Mouse (Mus musculus) embryonic facial prominence, embryonic 12.5 days (tissue): Measurements from ENCODE around the gene Afg1l. TPM values are rescaled to one million over a fixed set of nuclear protein-coding genes. Genes with fewer than 3 reads are reported as not detected.
A peak's percentile ranks its signal among the peaks of the same experiment; 100 is the strongest.

Experiments used
- ATAC-seq: fragments of 200-750 bp; cut with Nextera tagmentation; 2 replicates; pipeline ENCODE4 v1.8.0; 2017; ENCODE audit not compliant: insufficient number of reproducible peaks, insufficient read depth, low FRiP score, low TSS enrichment
- H3K27ac ChIP-seq: fragments of 300-500 bp; sonication (generic); 2 replicates; pipeline ENCODE4 v1.5.1; 2016; ENCODE audit warnings: mild to moderate bottlenecking
- H3K27me3 ChIP-seq: fragments of 300-500 bp; sonication (generic); 2 replicates; pipeline ENCODE4 v1.6.1; 2016; ENCODE audit warnings: mild to moderate bottlenecking, moderate library complexity
- H3K36me3 ChIP-seq: fragments of 300-500 bp; sonication (generic); 2 replicates; pipeline ENCODE4 v1.6.1; 2016; ENCODE audit warnings: mild to moderate bottlenecking
- H3K4me1 ChIP-seq: fragments of 300-500 bp; sonication (generic); 2 replicates; pipeline ENCODE4 v1.6.1; 2016
- H3K4me2 ChIP-seq: fragments of 300-500 bp; sonication (generic); replicated peaks from 2 replicates; pipeline ENCODE4 v1.6.1; 2016; ENCODE audit warnings: mild to moderate bottlenecking, moderate library complexity
- H3K4me3 ChIP-seq: fragments of 300-500 bp; sonication (generic); 2 replicates; pipeline ENCODE4 v1.5.1; 2016; ENCODE audit warnings: mild to moderate bottlenecking
- H3K9ac ChIP-seq: fragments of 300-500 bp; sonication (generic); 2 replicates; pipeline ENCODE4 v1.6.1; 2016; ENCODE audit warnings: mild to moderate bottlenecking, moderate library complexity
- H3K9me3 ChIP-seq: fragments of 300-500 bp; sonication (generic); 2 replicates; pipeline ENCODE4 v1.6.1; 2016; ENCODE audit warnings: mild to moderate bottlenecking, moderate library complexity
- WGBS: fragments of 180-500 bp; shearing (Covaris S2); methylation state at CpG from one replicate; pipeline ENCODE4 v1.1.7; 2016; 5-methylcytosine and 5-hydroxymethylcytosine counted together
- polyA plus RNA-seq: library from polyadenylated mRNA; unstranded; fragments of >200 nt; fragmentation: Nextera tagmentation; extraction: Ambion mirVana; gene quantifications from 2 replicates; pipeline ENCODE4 v1.2.1, GENCODE M21; 2016

The Afg1l gene
- polyA plus RNA-seq, 1 experiment from 2014 or later = 5.6 TPM

- H3K4me2 ChIP-seq = peak overlapping the region; percentile 98
- peak overlapping the region; percentile 95 for H3K27ac ChIP-seq
- WGBS = under 1% methylated on average over 78 of the region's 78 CpGs
- peak; percentile 91 for ATAC-seq
- H3K4me3 ChIP-seq = peak overlapping the region; percentile 82
- H3K27me3 ChIP-seq = 0 out of 2 replicates have a peak, but pooled peaks cover 5% of the 10 kb centered on the region
- H3K4me1 ChIP-seq = peaks cover 19% of the 10 kb centered on the region
- no peaks in the 10 kb centered on the region for H3K9me3 ChIP-seq
- no peaks in the 10 kb centered on the region for H3K36me3 ChIP-seq
- H3K9ac ChIP-seq = peak overlapping the region; percentile 81
Observed at GRCm38 (mm10) chr10:42277476-42278306, 200.7 kb downstream of the Afg1l start.

DNA sequence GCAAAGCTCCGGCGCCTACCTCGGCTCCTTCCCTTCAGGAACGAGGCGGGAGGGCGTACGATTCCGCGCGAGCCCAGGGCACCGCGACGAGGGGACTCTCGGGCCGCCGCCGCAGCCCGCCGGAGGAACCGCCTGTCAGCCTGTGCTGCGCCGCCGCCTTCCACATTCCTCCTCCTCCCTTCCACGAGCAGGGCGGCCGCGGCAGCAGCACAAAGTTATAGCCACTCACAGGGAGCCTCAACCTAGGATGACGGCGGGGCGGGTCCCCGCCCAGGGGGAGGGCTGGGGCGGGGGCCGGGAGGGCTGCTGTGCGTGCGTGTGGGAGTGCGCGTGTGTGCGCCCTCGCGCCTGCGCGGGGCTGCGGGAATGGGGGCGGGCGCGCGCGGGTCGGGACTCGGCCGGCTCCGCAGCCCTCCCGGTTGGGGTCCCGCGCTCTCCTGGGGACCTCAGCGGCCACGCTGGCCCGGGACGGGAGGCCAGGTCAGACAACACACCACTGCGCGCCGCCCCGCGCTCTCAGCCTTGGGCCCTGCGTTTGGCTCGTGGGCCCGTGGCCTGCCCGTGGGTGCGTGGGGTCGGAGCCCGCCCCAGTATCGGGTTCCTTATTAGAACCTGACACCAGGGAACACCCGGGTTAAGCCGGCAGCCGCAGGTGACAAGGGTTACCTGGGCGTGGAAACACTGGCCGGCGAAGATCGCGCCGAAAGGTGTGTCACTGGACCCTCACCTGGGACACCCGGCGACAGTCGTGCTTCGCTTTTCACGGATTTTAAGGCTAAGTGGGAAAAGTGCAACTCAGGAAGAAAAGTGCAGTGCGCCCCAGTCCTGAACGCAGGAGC lies 201.6 kb downstream of the Afg1l start, which contains the start of gene Foxo3:
Gene Foxo3 (minus strand): TSS at position 249 of the 839 bp plus-strand sequence.
- peaks cover 25% of the 10 kb centered on the region for H3K4me1 ChIP-seq
- 0 out of 2 replicates have a peak, but pooled peaks cover 5% of the 10 kb centered on the region for H3K27me3 ChIP-seq
- peak within 1 kb of the TSS; percentile 81 for H3K9ac ChIP-seq
- peak within 1 kb of the TSS; percentile 82 for H3K4me3 ChIP-seq
- ATAC-seq = peak; percentile 79
- H3K27ac ChIP-seq = peak within 1 kb of the TSS; percentile 95
- under 1% methylated on average over 80 of the region's 88 CpGs for WGBS
- no peaks in the 10 kb centered on the region for H3K9me3 ChIP-seq
- peak within 1 kb of the TSS; percentile 98 for H3K4me2 ChIP-seq
- 0 out of 2 replicates have a peak, but pooled peaks cover 4% of the 10 kb centered on the region for H3K36me3 ChIP-seq

DNA sequence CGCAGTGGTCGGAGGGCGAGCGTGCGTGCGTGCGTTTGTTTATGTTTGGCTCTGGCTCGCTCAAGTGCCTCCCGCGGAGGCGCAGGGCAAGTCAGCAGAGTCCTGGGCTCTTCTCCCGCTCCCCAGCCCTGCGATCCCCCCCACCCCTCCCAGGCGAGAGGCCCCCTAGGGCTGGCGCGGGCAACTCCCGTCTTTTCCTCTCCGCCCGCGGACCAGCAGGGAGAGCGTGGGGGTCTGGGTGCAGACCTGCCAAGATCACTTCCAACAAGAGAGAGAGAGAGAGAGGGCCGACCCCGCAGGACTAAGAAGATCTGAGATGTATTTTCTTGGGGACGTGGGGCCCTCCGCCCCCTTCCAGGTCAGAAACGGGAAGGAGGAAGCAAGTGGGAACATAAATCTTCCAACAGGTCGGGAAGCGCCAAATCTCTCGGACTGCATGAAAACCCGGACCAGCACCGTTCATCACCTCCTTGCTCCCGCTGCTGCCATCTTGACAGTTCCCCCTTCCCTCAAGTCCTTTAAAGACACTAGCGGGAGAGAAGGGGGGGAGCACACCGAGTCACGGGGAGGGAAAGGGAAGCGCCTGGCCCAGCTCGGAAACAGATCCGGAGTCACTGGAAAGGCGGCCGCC lies 202.4 kb downstream of the Afg1l start:
- ATAC-seq = no peak
- H3K27ac ChIP-seq = peak overlapping the region; percentile 95
- H3K9ac ChIP-seq = peak overlapping the region; percentile 81
- under 1% methylated on average over 40 of the region's 40 CpGs for WGBS
- H3K36me3 ChIP-seq = 0 out of 2 replicates have a peak, but pooled peaks cover 4% of the 10 kb centered on the region
- H3K4me1 ChIP-seq = peaks cover 30% of the 10 kb centered on the region
- peak overlapping the region; percentile 98 for H3K4me2 ChIP-seq
- no peaks in the 10 kb centered on the region for H3K9me3 ChIP-seq
- H3K4me3 ChIP-seq = peak overlapping the region; percentile 82
- 0 out of 2 replicates have a peak, but pooled peaks cover 5% of the 10 kb centered on the region for H3K27me3 ChIP-seq

GRCm38 (mm10) chr10:42275401-42275870 lies 202.9 kb downstream of the Afg1l start:
- H3K27me3 ChIP-seq = 0 out of 2 replicates have a peak, but pooled peaks cover 5% of the 10 kb centered on the region
- peak overlapping the region; percentile 98 for H3K4me2 ChIP-seq
- peak overlapping the region; percentile 95 for H3K27ac ChIP-seq
- H3K9ac ChIP-seq = peak overlapping the region; percentile 81
- peaks cover 30% of the 10 kb centered on the region for H3K4me1 ChIP-seq
- H3K36me3 ChIP-seq = 0 out of 2 replicates have a peak, but pooled peaks cover 4% of the 10 kb centered on the region
- no peaks in the 10 kb centered on the region for H3K9me3 ChIP-seq
- peak overlapping the region; percentile 82 for H3K4me3 ChIP-seq
- no peak for ATAC-seq
- WGBS = under 1% methylated on average over 45 of the region's 54 CpGs

GRCm38 (mm10) chr10:42274712-42275400 lies 203.5 kb downstream of the Afg1l start:
- H3K9ac ChIP-seq = peak overlapping the region; percentile 81
- peak overlapping the region; percentile 82 for H3K4me3 ChIP-seq
- 0 out of 2 replicates have a peak, but pooled peaks cover 4% of the 10 kb centered on the region for H3K36me3 ChIP-seq
- H3K27ac ChIP-seq = peak overlapping the region; percentile 95
- H3K27me3 ChIP-seq = 0 out of 2 replicates have a peak, but pooled peaks cover 5% of the 10 kb centered on the region
- H3K9me3 ChIP-seq = no peaks in the 10 kb centered on the region
- WGBS = under 1% methylated on average over 65 of the region's 65 CpGs
- ATAC-seq = no peak
- peaks cover 31% of the 10 kb centered on the region for H3K4me1 ChIP-seq
- H3K4me2 ChIP-seq = peak overlapping the region; percentile 98

- Histone ChIP-seq H3K9me3 (no peaks in the 10 kb centered on the region), H3K4me3 (peak overlapping the region; percentile 82), H3K36me3 (peaks cover 8% of the 10 kb centered on the region; the same call in 1 of the 2 replicates), H3K27ac (no peak overlapping the region), H3K27me3 (0 out of 2 replicates have a peak, but pooled peaks cover 5% of the 10 kb centered on the region), H3K4me2 (peak overlapping the region; percentile 98), H3K4me1 (peaks cover 40% of the 10 kb centered on the region), H3K9ac (peak overlapping the region; percentile 81)
- WGBS = 8% methylated on average over 21 of the region's 21 CpGs
- no peak for ATAC-seq
Observed at GRCm38 (mm10) chr10:42273760-42274691, 204.3 kb downstream of the Afg1l start.

GRCm38 (mm10) chr10:42273403-42273759 lies 205.0 kb downstream of the Afg1l start:
- WGBS = 67% methylated on average over 6 of the region's 6 CpGs
- Histone ChIP-seq H3K27me3 (0 out of 2 replicates have a peak, but pooled peaks cover 5% of the 10 kb centered on the region), H3K27ac (no peak overlapping the region), H3K9ac (no peak overlapping the region), H3K4me3 (peak overlapping the region; percentile 82), H3K4me2 (peak overlapping the region; percentile 98), H3K9me3 (no peaks in the 10 kb centered on the region), H3K36me3 (peaks cover 11% of the 10 kb centered on the region; the same call in 1 of the 2 replicates), H3K4me1 (peaks cover 44% of the 10 kb centered on the region)
- ATAC-seq = no peak

DNA sequence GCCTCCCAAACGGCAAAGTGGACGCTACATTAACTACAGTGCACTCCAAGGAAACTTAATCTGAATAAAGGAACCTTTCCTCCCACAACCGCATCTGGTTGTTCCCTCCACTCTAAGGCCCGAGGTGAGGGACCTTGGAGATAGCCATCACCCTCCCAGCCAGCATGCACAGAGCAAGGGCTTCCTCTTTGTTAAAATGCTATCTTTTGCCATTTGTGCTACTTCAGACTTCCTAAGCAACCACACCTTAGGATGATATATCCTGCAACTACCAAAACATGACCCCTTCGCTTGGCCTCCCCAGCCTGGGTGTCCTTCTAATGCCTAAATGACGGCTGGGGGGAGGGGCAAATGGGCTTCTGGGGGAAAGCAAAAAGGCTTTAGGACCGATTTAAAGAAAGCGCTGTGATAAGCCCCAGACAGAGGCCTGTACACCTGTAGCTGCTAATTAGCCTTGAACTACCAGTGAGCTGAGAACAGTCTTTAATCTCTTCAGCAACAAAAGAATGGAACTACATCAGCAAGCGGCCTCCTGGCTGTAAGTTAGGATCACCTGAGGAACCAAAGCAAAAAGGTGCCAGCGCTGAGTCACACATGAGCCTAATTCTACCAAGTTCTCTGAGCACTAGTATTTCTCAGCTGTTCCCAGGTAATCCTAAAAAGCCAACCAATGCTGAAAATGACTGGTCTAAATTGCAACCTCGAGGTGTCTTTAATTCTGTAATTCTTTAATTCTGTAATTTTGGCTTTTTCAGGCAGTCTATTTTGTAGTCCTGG lies 206.7 kb downstream of the Afg1l start:
- H3K4me2 ChIP-seq = peak overlapping the region; percentile 9; the same call in 1 of the 2 replicates
- H3K9ac ChIP-seq = no peak overlapping the region
- 0 out of 2 replicates have a peak, but pooled peaks cover 5% of the 10 kb centered on the region for H3K27me3 ChIP-seq
- peaks cover 13% of the 10 kb centered on the region for H3K36me3 ChIP-seq
- H3K4me3 ChIP-seq = no peak overlapping the region
- peaks cover 44% of the 10 kb centered on the region for H3K4me1 ChIP-seq
- WGBS = 51% methylated on average over 11 of the region's 11 CpGs
- ATAC-seq = no peak
- no peak overlapping the region for H3K27ac ChIP-seq
- no peaks in the 10 kb centered on the region for H3K9me3 ChIP-seq

DNA sequence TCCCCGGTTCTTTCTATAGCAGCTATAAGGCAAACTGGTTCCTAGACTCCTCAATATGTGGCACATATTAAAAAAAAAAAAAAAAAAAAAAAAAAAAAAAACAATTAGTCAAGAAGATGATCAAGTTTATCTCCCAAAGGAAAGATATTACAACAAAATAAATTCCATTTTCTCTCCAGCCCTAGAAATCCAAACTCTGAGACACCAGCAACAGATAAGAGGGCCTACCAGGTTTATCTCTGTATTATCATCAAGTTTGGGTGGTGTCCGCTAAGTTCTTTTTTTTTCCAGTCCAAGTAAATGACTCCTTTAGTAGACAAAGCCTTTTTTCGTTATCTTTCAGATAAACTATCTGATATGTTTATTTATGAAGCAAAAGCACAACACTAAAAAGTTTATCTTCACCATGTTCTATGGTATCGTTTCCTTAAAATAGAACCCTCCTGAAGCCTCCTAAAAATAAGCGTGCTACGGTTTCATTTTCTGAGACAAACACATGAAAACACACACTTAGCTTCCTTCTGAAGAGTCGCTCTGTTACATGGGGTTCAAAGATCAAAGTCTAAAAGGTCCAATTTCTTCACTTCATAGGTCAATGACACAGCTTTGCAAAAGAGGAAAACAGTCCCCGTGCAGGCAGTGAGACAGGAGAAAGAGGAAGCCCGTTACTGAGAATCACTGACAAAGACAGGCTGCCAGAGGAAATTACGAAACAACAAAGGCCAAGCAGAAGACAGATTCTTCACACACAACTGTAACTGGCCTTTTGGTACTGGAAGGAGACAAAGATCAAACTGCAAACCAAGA lies 207.9 kb downstream of the Afg1l start:
- no peak for ATAC-seq
- H3K4me3 ChIP-seq = no peak overlapping the region
- H3K9ac ChIP-seq = no peak overlapping the region
- H3K27me3 ChIP-seq = 0 out of 2 replicates have a peak, but pooled peaks cover 5% of the 10 kb centered on the region
- H3K4me2 ChIP-seq = no peak overlapping the region
- no peak overlapping the region for H3K27ac ChIP-seq
- 57% methylated on average over 10 of the region's 10 CpGs for WGBS
- peaks cover 24% of the 10 kb centered on the region for H3K36me3 ChIP-seq
- peaks cover 44% of the 10 kb centered on the region for H3K4me1 ChIP-seq
- H3K9me3 ChIP-seq = no peaks in the 10 kb centered on the region
